Mouse (Mus musculus) small intestine, adult 2 months (tissue): ENCODE measurements at regions not wholly inside any gene's neighbourhood (a gene's known extent, or its start where the extent isn't known, plus 50 kb on each side); places are given as distances from the start of the nearest gene placed in this dataset.

Experiments
- H3K27ac ChIP-seq: fragments of 200-500 bp; 2 replicates; pipeline ENCODE4 v1.5.1; 2012; ENCODE audit warnings: low read depth, low read length, control low read depth, inconsistent platforms; ENCODE audit not compliant: insufficient read depth
- H3K27me3 ChIP-seq: fragments of 200-500 bp; 2 replicates; pipeline ENCODE4 v1.6.1; 2012; ENCODE audit warnings: mild to moderate bottlenecking, moderate library complexity, low read length, inconsistent platforms; ENCODE audit not compliant: control insufficient read depth, insufficient read depth
- H3K36me3 ChIP-seq: fragments of 200-500 bp; 2 replicates; pipeline ENCODE4 v1.6.1; 2012; ENCODE audit warnings: mild to moderate bottlenecking, low read length, control low read depth, inconsistent platforms; ENCODE audit not compliant: control insufficient read depth, insufficient read depth
- H3K4me1 ChIP-seq: fragments of 200-500 bp; 2 replicates; pipeline ENCODE4 v1.6.1; 2012; ENCODE audit warnings: low read length, inconsistent platforms, mixed read lengths; ENCODE audit not compliant: control insufficient read depth, insufficient read depth, insufficient read length
- H3K4me3 ChIP-seq: fragments of 200-500 bp; 2 replicates; pipeline ENCODE4 v1.5.1; 2012; ENCODE audit warnings: low read depth, mild to moderate bottlenecking, control low read depth, inconsistent platforms, low read length, moderate library complexity
- CTCF ChIP-seq: fragments of 200-500 bp; IDR thresholded peaks from 2 replicates; pipeline ENCODE4 v1.5.1; 2012; ENCODE audit warnings: low read depth, mild to moderate bottlenecking, control low read depth, inconsistent platforms, low read length, moderate library complexity, mixed read lengths; ENCODE audit not compliant: insufficient replicate concordance, insufficient read length; ENCODE audit errors: extremely low read depth
- POLR2A ChIP-seq: fragments of 200-500 bp; IDR thresholded peaks from 2 replicates; pipeline ENCODE4 v1.6.1; 2012; ENCODE audit warnings: low read depth, mild to moderate bottlenecking, control low read depth, inconsistent platforms, low read length, moderate library complexity
- WGBS: fragments of 180-500 bp; shearing (Covaris S2); methylation state at CpG from one replicate; pipeline ENCODE4 v1.1.7; 2018; 5-methylcytosine and 5-hydroxymethylcytosine counted together

- H3K4me3 ChIP-seq: no peak overlapping the region
- H3K4me1 ChIP-seq: peaks cover 2% of the 10 kb centered on the region; the same call in 1 of the 2 replicates
- H3K27me3 ChIP-seq: no peaks in the 10 kb centered on the region
- H3K36me3 ChIP-seq: no peaks in the 10 kb centered on the region
- WGBS: 90% methylated on average over 7 of the region's 7 CpGs
- TF ChIP-seq CTCF (no peak), POLR2A (no peak)
- no peak overlapping the region for H3K27ac ChIP-seq
Observed at GRCm38 (mm10) chr13:28481224-28481965, 224.1 kb downstream of the Gm11361 start.

GRCm38 (mm10) chr13:28466151-28466550, 208.8 kb downstream of the Gm11361 start:
- WGBS: 88% methylated on average over 2 of the region's 2 CpGs
- Histone ChIP-seq H3K27ac (no peak overlapping the region), H3K4me3 (no peak overlapping the region), H3K36me3 (no peaks in the 10 kb centered on the region), H3K27me3 (no peaks in the 10 kb centered on the region), H3K4me1 (no peaks in the 10 kb centered on the region)
- no peak for TF ChIP-seq CTCF
- no peak for TF ChIP-seq POLR2A

- Histone ChIP-seq H3K4me1 (no peaks in the 10 kb centered on the region), H3K27me3 (no peaks in the 10 kb centered on the region), H3K4me3 (no peak overlapping the region), H3K27ac (no peak overlapping the region), H3K36me3 (no peaks in the 10 kb centered on the region)
- 83% methylated on average over 2 of the region's 2 CpGs for WGBS
- TF ChIP-seq POLR2A (no peak), CTCF (no peak)
Observed at GRCm38 (mm10) chr13:28465187-28465880, 208.0 kb downstream of the Gm11361 start.

- no peaks in the 10 kb centered on the region for H3K36me3 ChIP-seq
- WGBS: 84% methylated on average over 10 of the region's 10 CpGs
- no peaks in the 10 kb centered on the region for H3K4me1 ChIP-seq
- no peaks in the 10 kb centered on the region for H3K27me3 ChIP-seq
- H3K4me3 ChIP-seq: no peak overlapping the region
- TF ChIP-seq POLR2A (no peak), CTCF (no peak)
- H3K27ac ChIP-seq: no peak overlapping the region
Observed at GRCm38 (mm10) chr13:28461281-28461680, 204.0 kb downstream of the Gm11361 start.

GRCm38 (mm10) chr13:28457403-28457802, 200.1 kb downstream of the Gm11361 start:
- no peak overlapping the region for H3K4me3 ChIP-seq
- H3K27me3 ChIP-seq: no peaks in the 10 kb centered on the region
- no peaks in the 10 kb centered on the region for H3K36me3 ChIP-seq
- H3K27ac ChIP-seq: no peak overlapping the region
- H3K4me1 ChIP-seq: no peaks in the 10 kb centered on the region
- 87% methylated on average over 3 of the region's 3 CpGs for WGBS
- TF ChIP-seq POLR2A: no peak
- TF ChIP-seq CTCF: no peak

GRCm38 (mm10) chr13:28455878-28456277, 198.6 kb downstream of the Gm11361 start:
- Histone ChIP-seq H3K27ac (no peak overlapping the region), H3K4me1 (no peaks in the 10 kb centered on the region), H3K36me3 (no peaks in the 10 kb centered on the region), H3K27me3 (no peaks in the 10 kb centered on the region), H3K4me3 (no peak overlapping the region)
- 90% methylated on average over 3 of the region's 3 CpGs for WGBS
- TF ChIP-seq POLR2A (no peak), CTCF (no peak)

GRCm38 (mm10) chr13:28455016-28455415, 197.7 kb downstream of the Gm11361 start:
- 85% methylated on average over 10 of the region's 10 CpGs for WGBS

More at GRCm38 (mm10) chr13:28455016-28455415, 197.7 kb downstream of the Gm11361 start:
- H3K4me3 ChIP-seq: no peak overlapping the region
- H3K4me1 ChIP-seq: no peaks in the 10 kb centered on the region
- H3K27ac ChIP-seq: no peak overlapping the region
- no peaks in the 10 kb centered on the region for H3K27me3 ChIP-seq
- H3K36me3 ChIP-seq: no peaks in the 10 kb centered on the region
- TF ChIP-seq POLR2A (no peak), CTCF (no peak)
